Mouse (Mus musculus): ENCODE measurements at regions not wholly inside any gene's neighbourhood (a gene's known extent, or its start where the extent isn't known, plus 50 kb on each side); places are given as distances from the start of the nearest gene placed in this dataset.
"Not testable (repeated sequence)": the region's sequence is repeated elsewhere in the genome, so short reads cannot be mapped to it uniquely, and the experiment has no call there.

- DNase-seq (ENCODE audit: low spot score): no peak
These were observed 207.6 kb upstream of the Steap1 start for GRCm38 (mm10) chr5:5956716-5957115.

GRCm38 (mm10) chr5:5955783-5956182 lies 206.7 kb upstream of the Steap1 start:
- no peak for DNase-seq (ENCODE audit: low spot score)

GRCm38 (mm10) chr5:5925796-5926195 lies 176.7 kb upstream of the Steap1 start:
- DNase-seq (ENCODE audit: low spot score): peak; percentile 21

GRCm38 (mm10) chr5:5916427-5916826 lies 167.3 kb upstream of the Steap1 start:
- DNase-seq (ENCODE audit: low spot score): no peak

GRCm38 (mm10) chr5:5889376-5889775 lies 140.2 kb upstream of the Steap1 start:
- DNase-seq (ENCODE audit: low spot score): no peak

- no peak for DNase-seq (ENCODE audit: low spot score)
These were observed 124.3 kb upstream of the Steap1 start for GRCm38 (mm10) chr5:5873425-5873824.

GRCm38 (mm10) chr5:5856146-5856724 lies 107.1 kb upstream of the Steap1 start:
- DNase-seq (ENCODE audit: low spot score): no peak

- DNase-seq (ENCODE audit: low spot score): peak; percentile 26
These were observed 96.8 kb upstream of the Steap1 start for GRCm38 (mm10) chr5:5845805-5846496.

GRCm38 (mm10) chr5:5844312-5844711 lies 95.2 kb upstream of the Steap1 start:
- no peak for DNase-seq (ENCODE audit: low spot score)

GRCm38 (mm10) chr5:5838767-5839166 lies 89.6 kb upstream of the Steap1 start:
- no peak for DNase-seq (ENCODE audit: low spot score)

- not testable (repeated sequence) for DNase-seq (ENCODE audit: low spot score)
These were observed 73.5 kb upstream of the Steap1 start for GRCm38 (mm10) chr5:5822666-5823065.
